Mouse (Mus musculus) T-helper 17 cell (primary cell): Measurements from ENCODE around the gene Kank1.

Experiments
- in situ Hi-C, 2 experiments: fragments of 300-600 bp; cut with MboI, MseI; formaldehyde crosslinking; loops; 1 replicate in 1 of 2; 2 replicates in 1 of 2; pipeline ENCODE4 v1.15.1; 2025; ENCODE audit warnings: high pct_unique_total_duplicates in 2 of 2

Kank1 gene

DNA sequence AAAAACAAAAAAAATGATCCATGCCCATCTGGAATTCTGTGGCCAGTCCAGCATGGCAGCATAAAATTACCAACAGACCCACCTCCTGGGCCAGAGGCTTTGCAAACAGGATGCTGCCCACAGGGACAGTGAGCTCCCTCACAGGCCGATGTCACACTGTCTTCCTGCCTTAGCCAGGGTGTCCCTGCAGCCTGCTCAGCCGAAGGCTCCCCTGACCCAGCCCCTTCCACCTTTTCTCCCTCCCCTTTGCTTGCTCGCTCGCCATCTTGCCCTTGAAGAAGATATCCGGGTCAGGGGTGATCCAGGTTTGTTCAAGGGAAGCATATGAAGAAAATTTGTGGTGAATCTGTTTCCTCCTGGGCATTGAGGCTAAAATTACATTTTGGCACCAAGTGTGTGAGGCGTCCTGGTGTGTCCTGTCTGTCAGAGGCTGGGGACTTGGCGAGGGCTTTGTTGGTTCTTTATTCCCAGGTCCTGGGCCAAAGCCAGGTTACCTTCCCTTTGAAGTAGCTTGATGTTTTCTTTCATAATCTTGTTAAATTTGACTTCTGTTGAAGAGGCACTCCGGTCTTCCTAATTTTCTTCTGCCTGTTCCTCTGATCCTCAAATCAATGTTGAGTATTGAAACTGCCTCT, 121.8 kb downstream of the Kank1 start:
- in situ Hi-C loops = loop anchor here in 1 of 2 experiments (5.0 kb wide), 1 partner anchor 89 kb away; no protein-coding TSS in a partner anchor

DNA sequence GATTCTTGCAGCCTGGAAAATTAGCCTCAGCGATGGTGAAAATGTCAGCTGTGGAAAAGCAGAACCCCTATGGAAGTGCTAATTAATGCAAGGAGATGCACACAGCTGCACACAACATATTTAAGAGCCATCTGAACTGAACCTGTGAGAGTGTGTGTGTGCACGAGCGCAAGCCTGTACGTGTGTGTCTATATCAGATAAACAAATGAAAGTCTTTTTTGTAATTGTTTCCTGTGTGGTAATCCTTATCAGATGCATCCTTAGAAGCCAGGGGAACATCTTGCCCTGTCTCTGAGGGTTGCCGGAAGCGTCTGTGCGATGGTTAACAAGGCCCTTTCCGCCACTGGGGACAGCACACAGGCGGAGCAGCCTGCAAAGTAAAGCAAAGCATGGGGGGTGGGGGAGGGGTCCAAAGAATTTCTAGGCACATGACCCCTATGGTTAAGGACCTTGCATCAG, 123.8 kb downstream of the Kank1 start:
- in situ Hi-C loops = loop anchor here in 1 of 2 experiments (10.0 kb wide), 1 partner anchor 1744 kb away; no protein-coding TSS in a partner anchor

DNA sequence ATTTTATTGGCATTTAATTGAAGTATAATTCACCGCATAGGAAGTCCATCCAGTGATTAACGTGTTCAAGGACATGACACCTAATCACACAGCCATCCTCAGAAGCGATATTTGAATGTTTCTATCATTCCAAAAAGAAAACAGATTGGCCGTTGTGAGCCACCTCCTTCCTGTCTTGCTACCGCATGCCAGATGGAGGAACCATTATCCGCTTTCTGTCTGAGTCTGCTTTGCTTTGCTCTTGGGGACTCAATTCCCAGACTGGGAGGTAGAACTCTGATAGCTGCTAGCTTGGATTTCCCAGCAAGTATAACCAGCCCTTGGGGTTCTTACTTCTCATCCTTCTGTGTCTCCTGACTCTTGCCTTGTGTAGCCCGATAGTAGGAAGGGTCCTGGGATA, 125.2 kb downstream of the Kank1 start:
- in situ Hi-C loops = loop anchor here in 1 of 2 experiments (10.0 kb wide), 1 partner anchor 1743 kb away; no protein-coding TSS in a partner anchor

DNA sequence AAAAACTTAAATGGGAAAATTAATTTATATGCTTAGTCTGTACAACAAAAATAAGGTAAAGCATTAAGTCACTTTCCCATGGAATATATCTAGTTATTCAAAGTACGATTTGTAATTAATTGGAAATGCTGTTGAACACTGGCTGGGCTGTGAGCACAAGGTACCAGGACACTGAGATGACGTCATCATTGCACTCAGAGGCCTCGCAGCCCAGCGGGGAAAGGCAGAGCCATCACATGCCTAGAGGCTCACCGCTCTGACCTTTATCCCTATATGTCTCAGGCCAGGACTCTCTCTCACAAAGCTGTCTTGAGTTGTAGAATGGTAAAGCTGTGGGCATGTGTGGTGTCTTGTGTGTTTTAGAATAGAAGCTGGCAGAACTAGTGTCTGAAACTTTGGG, 128.9 kb downstream of the Kank1 start:
- in situ Hi-C loops = loop anchor here in 1 of 2 experiments (10.0 kb wide), 1 partner anchor 1739 kb away; no protein-coding TSS in a partner anchor

DNA sequence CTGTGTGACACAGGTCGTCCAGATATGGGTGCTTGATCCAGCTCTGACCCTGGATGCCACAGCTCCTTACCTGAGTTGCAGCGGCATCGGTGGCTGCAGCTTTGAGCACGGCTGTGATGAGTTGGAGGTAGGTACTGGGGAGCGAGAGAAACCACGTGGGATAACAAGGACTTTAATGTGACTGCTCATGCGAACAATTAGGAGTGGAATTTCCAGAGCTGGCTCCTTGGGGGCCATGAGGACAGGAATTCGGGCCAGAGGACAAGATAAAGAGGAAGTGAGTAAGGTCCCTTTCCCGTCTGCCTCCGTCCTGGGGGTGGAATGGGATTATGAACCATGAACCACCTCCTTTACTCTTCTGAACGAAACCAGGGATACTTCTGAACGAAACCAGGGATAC, 129.8 kb downstream of the Kank1 start:
- in situ Hi-C loops = loop anchor here in 1 of 2 experiments (10.0 kb wide), 1 partner anchor 1738 kb away; no protein-coding TSS in a partner anchor

DNA sequence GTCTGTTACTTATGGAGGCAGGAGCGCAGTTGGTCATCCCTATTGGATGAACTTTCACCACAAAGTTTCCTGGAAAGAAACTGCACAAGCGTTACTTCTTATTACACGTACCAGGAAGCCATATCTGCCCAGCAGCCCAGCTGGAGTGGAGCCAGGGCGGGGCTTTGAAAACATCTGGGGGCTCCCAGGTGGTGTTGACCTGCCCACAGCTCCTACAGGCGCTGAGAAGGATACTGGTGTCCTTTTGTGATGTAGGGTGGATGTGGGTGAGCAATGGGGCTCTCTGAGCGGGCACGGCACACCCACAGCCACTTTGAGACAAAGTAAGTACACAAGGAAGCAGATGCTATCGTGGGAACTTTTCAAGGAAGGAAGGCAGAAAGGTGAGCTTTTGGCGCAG, 133.7 kb downstream of the Kank1 start:
- in situ Hi-C loops = loop anchor here in 1 of 2 experiments (10.0 kb wide), 1 partner anchor 424 kb away; no protein-coding TSS in a partner anchor

DNA sequence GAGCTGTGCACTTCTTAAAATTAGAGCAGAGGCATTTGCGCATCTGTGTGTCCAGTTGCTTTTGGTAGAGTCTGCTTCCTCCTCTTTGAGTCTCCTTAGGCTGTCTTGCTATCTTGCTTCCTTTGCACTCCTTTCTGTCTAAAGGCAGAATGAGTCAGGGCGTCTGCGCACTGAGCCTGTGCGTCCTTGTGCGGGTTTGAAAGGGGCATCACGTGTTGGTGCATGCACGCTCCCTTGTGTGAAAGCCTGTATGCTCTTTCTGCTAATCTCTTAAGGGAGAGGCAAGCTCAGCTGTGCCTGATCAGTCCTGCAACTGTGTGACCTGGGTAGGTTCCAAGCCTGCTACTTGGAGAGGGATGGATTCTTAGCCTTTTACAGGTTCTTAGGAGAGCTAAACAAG, 136.0 kb downstream of the Kank1 start:
- in situ Hi-C loops = loop anchor here in 1 of 2 experiments (10.0 kb wide), 1 partner anchor 422 kb away; no protein-coding TSS in a partner anchor

DNA sequence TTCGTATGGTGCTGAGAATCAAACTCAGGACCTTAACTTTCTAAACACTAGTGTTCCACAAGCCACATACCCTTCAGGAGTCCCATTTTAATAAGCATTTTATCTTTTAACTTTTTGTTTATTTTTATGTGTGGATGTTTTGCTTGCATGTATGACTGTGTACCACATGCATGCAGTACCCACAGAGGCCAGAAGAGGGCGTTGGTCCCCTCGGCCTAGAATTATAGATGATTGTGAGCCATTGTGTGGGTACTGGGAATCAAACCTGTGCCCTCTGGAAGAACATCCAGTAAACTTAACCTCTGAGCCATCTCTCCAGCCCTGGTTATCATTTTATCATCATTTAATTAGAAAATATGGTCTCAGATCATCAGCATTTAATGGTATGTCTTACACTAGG, 136.8 kb downstream of the Kank1 start:
- in situ Hi-C loops = loop anchor here in 1 of 2 experiments (10.0 kb wide), 1 partner anchor 421 kb away; no protein-coding TSS in a partner anchor

DNA sequence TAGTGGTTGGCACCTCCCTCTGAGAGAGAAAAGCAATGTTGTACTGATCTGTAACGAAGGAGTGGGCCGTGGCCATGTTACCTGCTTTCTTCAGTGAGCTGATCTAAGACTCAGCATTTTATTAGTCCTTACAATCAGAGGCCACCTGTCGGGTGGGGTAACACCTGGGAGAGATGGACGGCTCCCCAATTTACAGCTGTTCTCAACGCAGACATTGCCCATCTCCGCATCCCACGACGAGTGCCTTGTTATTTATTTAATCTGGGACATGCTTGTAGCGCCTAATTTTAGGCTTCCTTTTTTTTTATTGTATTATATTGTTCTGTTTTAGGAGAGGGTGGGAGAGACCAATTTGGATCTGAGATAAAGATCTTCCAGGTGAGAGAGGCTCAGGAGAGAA, 137.4 kb downstream of the Kank1 start:
- in situ Hi-C loops = loop anchor here in 1 of 2 experiments (10.0 kb wide), 1 partner anchor 421 kb away; no protein-coding TSS in a partner anchor

DNA sequence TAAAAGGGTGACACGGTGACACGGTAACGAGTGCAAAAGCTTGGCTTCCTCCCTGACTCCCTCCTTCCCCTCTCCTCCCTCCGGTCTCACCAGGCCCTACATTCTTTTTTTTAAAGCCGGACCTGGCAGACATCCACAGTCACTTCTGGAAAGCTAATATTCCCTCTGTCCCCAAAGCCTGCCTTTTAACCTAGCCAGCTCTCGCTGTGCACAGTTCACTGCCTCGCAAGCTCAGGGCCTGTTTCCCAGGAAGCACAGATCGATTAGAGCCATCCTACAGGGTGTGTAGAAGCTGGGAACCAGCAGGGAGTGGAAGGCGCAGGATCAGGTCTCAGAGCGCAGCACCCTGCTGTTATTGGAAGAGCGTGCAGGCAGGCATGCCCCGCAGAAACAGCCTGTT, 138.2 kb downstream of the Kank1 start:
- in situ Hi-C loops = loop anchor here in 1 of 2 experiments (10.0 kb wide), 1 partner anchor 420 kb away; no protein-coding TSS in a partner anchor

DNA sequence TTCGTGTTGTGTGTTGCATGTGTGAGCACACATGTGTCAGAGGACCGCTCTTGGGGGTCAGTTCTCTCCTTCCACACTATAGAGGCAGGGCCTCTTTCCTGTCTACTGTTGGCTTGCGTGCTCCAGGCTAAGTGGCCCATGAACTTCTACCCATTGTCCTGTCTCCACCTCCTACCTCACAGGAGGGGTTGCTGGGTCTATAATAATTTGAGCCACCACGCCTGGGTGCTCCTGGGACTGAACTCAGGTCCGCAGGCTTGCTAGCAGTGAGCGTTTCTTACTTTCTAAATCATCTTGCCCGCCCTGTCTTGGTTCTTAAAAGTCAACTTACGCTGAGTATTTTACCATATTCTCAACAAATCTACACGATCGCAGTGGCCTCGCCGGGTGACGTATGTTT, 140.1 kb downstream of the Kank1 start:
- in situ Hi-C loops = loop anchor here in 1 of 2 experiments (10.0 kb wide), 1 partner anchor 418 kb away; no protein-coding TSS in a partner anchor

DNA sequence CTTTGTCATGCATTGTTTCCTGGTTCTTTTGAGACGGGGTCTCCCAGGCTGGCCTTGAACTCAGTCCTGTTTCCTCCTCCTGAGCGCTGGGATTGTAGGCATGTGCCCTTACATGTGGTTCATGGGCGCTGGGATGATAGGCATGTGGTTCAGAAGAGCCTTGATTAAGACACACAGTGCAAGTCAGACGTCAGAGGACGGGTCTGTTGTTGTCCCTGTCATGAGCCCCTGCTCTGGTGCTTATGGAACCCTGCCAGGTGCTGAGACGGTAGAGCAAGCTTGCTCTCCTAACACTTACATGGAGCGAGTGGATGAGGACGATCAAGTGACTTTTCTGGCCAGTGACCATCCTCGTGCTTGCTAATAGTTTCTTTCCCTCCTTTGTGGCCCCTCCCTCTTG, 143.9 kb downstream of the Kank1 start:
- in situ Hi-C loops = no loop called here

DNA sequence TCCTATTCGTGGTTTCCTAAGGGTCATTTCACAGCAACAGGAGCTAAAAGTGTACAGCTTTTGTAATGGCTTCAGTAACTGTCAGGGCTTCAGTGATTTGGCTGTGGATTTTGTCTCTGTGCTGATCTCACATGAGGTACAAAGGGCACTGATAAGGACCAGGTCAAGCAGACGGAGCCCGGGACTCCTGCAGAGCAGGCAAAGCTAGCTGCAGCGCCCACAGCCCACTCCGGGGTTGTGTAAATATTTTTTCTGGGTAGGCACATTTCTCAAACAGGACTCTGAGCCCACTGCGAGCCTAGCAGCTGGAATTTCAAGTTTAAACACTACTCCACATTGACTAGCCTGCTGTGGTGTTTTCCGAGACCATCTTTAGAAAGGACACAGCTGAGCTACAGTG, 145.2 kb downstream of the Kank1 start:
- in situ Hi-C loops = no loop called here

DNA sequence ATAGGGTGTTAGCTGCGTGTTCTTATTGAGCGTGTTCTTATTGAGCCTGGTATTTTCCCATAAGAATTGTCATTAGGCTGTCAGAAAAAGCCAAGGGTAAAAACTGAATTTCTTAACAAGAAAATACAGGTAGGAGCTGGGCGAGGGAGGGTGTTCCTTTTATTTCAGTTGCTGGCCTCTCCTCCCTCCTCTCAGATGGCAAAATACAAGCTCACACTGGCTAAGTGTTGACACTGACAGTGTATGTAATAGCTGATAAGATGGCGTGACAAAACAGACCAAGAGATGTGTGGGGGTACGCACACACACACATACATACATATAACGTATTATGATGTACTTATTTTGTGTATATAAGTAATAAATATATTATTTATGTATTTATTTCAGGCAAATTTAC, 145.7 kb downstream of the Kank1 start:
- in situ Hi-C loops = no loop called here

DNA sequence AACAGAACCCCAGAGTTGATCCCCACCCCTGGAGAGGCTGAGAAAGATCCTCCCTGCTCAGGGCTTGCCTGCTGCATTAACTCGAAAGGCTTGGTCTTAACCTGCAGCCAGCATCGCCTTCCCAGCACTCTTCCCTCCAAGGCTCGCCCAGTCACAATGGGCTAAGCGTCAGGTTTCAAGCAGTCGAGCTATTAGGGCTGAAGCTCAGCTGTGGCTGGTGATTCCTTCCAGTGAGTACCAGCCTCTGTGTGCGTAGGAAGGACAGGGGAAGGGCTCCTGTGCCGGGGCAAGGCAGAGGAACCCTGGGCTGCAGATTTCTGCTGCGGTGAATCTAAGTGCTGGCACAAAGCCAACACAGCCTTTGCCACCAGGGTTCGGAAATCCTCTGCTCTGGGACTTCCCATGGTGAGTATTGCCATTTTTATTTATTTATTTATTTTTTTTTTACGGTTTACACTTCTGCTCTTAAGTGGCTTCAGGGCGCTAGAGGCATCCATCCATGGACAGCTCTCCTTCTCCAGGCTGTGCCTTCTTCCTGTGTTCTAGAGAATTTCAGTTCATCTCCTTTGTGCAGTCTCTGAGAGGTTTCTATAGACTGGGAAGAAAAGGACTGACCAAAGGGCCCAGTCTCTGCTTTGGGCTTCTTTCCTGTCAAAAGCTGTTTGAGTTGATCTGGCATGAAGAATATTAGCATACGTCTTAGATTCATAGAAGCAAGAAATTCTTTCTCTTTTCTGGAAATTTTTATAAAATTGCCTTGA, 146.8 kb downstream of the Kank1 start:
- in situ Hi-C loops = no loop called here

DNA sequence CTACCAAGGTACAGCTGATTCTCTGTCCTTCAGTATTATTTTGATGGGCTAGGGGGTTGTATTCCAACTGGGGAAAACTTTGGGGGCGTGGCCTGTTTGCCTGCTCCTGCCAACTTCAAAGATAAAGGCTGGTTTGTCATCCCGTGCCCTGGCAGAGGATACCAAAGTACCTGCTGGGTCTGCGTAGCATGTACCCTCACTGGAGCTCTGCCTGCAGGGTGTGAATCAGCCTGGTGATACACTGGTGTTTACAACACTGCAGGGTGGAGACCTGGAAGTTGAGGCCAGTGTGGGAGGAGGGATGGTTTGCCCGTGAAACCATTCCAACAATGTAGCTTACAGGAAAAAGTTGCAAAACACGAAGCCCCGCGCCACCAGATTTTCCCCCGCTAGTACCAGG, 149.2 kb downstream of the Kank1 start:
- in situ Hi-C loops = no loop called here

DNA sequence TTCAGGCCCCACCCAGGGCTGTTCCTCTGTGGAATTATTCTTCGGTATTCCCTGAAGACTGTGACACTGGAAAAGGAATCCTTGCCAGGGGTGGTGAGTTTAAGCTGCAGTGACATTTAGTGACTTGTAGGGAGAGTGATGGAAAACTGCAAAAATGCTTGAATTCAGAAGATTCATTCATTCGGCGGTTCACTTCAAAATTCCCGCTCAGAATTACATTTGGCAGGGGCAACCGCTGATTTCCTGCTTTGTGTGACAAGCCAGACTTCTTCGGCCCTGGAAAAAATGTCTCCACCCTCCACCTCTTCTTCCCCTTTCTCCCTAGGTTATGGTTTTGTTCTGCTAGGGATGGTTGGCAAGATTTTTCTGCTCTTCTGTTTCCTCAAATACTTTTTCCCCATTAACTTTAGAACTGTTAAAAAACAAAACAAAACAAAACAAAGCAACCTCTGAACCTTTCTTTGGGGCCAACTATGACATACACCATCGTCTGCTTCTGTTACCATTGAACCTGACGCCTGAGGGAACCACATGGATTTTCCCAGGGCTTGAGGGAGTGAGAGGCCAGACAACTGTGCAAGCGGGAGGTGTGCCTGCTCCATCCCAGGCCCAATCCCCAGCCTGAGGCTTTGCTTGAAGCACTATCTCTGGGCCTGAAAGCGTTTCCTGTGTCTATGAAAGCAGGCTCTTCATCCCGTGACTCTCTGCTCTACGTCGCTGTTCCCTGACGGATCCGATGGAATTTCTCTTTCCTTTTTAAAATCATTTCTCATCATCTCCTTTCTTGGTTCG, 150.1 kb downstream of the Kank1 start:
- in situ Hi-C loops = no loop called here

DNA sequence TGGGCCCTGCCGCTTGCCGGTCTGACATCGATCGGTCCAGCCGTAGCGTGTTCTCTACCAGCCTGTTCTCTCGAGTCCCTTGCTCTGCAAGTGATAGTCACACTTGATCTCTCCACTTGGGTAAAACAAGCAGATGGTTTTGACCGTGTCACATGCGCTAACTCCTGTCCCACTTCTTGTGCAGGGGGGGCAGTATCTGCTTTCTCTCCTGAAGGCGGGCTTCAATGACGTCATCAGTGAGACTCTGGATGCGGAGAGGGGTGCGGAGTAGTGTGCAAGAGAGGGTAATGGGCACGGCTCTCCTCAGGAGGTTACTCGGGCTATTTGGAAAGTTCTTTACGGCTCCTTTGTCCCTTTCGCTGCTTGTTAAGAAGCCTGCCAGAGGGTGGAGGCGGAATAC, 151.1 kb downstream of the Kank1 start:
- in situ Hi-C loops = no loop called here

DNA sequence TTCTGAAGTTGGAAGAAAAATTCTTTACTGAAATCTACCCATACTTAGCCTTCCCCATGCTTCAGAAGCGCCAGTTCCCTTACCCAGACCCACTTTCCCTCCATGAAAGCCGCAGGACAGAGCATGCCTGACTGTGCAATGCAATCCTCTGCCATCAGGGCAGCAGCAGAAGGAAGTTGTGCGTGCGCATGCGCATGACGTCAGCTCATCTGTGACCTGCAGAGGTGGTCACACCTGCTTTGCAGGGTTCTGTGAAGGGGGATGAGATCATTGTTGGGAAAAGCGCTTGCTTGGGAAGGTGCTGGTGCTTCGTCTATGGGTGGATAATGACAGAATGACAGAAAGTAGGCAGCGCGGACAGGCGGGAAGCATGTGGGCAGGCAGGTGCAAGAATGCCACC, 155.4 kb downstream of the Kank1 start:
- in situ Hi-C loops = loop anchor here in 1 of 2 experiments (10.0 kb wide), 1 partner anchor 537 kb away; no protein-coding TSS in a partner anchor

DNA sequence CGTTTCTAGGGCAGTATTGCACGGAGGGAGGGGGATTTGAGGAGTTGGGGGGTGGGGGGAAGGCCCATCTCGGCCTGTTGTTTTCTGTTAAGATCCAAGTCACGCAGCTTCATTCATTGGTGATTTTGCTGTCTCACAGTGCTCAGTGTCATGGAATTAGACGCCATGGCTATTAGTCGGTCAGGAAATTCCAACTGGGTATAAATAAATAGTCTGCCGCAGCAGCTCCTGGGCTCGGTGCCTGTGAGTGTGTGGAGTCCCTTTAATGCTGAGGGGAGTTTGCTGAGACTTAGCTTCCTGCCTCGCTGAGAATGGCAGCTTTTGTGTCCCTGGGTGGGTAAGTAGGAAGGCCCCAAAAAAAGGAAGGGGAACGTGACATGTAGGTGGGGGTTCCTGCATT, 158.3 kb downstream of the Kank1 start:
- in situ Hi-C loops = loop anchor here (5.0 to 10.0 kb wide), 2 partner anchors 540 to 1187 kb away; no protein-coding TSS in a partner anchor

DNA sequence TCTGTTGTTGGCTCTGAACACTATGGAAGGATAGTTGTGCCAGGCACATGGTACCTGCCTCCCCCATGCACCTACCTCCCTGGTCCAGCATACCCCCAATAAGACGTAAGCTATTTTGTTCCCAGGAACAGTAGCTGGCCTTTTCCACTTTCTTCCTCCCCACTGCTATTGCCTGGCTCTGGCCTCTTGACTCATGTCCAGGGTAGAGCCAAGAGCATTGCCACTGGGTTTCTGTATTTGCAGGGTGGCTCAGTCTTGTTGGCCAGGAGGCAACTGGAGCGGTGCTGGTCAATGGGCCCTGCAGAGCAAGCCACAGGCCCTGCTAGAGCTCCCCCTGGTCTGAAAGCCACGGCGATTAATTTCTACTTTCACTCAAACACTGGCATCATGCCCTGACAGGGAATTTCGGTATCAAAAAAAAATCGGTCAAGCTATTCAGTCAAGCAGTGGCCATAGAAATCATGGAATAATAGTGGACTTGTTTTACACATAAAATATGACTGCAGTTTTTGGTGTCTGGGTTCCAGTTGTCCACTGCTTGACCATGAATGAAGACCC, 160.0 kb downstream of the Kank1 start:
- in situ Hi-C loops = loop anchor here (5.0 to 10.0 kb wide), 2 partner anchors 542 to 1186 kb away; no protein-coding TSS in a partner anchor
